Mouse (Mus musculus) embryonic facial prominence, embryonic 10.5 days (tissue): Measurements from ENCODE around the gene Kcnj6. TPM values are rescaled to one million over a fixed set of nuclear protein-coding genes. Genes with fewer than 3 reads are reported as not detected.

Experiments used
- DNase-seq: peaks from one replicate; pipeline ENCODE4 v3.0.0-alpha.2; 2017; ENCODE audit warnings: low spot score
- H3K27ac ChIP-seq: fragments of 300-500 bp; sonication (generic); replicated peaks from 2 replicates; pipeline ENCODE4 v1.5.1; 2016; ENCODE audit warnings: mild to moderate bottlenecking
- H3K27me3 ChIP-seq: fragments of 300-500 bp; sonication (generic); replicated peaks from 2 replicates; pipeline ENCODE4 v1.6.1; 2016; ENCODE audit warnings: low read depth, mild to moderate bottlenecking; ENCODE audit not compliant: poor library complexity, severe bottlenecking
- H3K36me3 ChIP-seq: fragments of 300-500 bp; sonication (generic); replicated peaks from 2 replicates; pipeline ENCODE4 v1.6.1; 2016; ENCODE audit warnings: mild to moderate bottlenecking, moderate library complexity
- H3K4me1 ChIP-seq: fragments of 300-500 bp; sonication (generic); 2 replicates; pipeline ENCODE4 v1.6.1; 2016
- H3K4me3 ChIP-seq: fragments of 300-500 bp; sonication (generic); 2 replicates; pipeline ENCODE4 v1.5.1; 2016; ENCODE audit warnings: mild to moderate bottlenecking, moderate library complexity
- H3K9me3 ChIP-seq: fragments of 300-500 bp; sonication (generic); 2 replicates; pipeline ENCODE4 v1.6.1; 2016; ENCODE audit warnings: mild to moderate bottlenecking
- WGBS: fragments of 180-500 bp; shearing (Covaris S2); methylation state at CpG from one replicate; pipeline ENCODE4 v1.1.7; 2016; 5-methylcytosine and 5-hydroxymethylcytosine counted together
- polyA plus RNA-seq: library from polyadenylated mRNA; unstranded; fragments of >200 nt; fragmentation: Nextera tagmentation; extraction: Ambion mirVana; gene quantifications from 2 replicates; pipeline ENCODE4 v1.2.1, GENCODE M21; 2016

Gene Kcnj6
- polyA plus RNA-seq, 1 experiment from 2014 or later = 0.22 TPM

GRCm38 (mm10) chr16:94979499-94979898 lies 18.0 kb downstream of the Kcnj6 start:
- 86% methylated on average over 9 of the region's 9 CpGs for WGBS
- no peak for DNase-seq

GRCm38 (mm10) chr16:94972080-94972855 lies 25.2 kb downstream of the Kcnj6 start:
- H3K27me3 ChIP-seq = no peaks in the 10 kb centered on the region
- H3K9me3 ChIP-seq = no peaks in the 10 kb centered on the region
- no peak overlapping the region for H3K4me3 ChIP-seq
- H3K4me1 ChIP-seq = peaks cover 13% of the 10 kb centered on the region
- no peaks in the 10 kb centered on the region for H3K36me3 ChIP-seq
- no peak overlapping the region for H3K27ac ChIP-seq
- 47% methylated on average over 14 of the region's 14 CpGs for WGBS
- DNase-seq = peak; percentile 84

More at GRCm38 (mm10) chr16:94979499-94979898, 18.0 kb downstream of the Kcnj6 start:
- Histone ChIP-seq H3K36me3 (no peaks in the 10 kb centered on the region), H3K4me1 (no peaks in the 10 kb centered on the region), H3K9me3 (no peaks in the 10 kb centered on the region), H3K4me3 (no peak overlapping the region), H3K27ac (no peak overlapping the region), H3K27me3 (no peaks in the 10 kb centered on the region)

- Histone ChIP-seq H3K27me3 (no peaks in the 10 kb centered on the region), H3K36me3 (no peaks in the 10 kb centered on the region), H3K9me3 (no peaks in the 10 kb centered on the region), H3K4me3 (no peak overlapping the region), H3K4me1 (peaks cover 13% of the 10 kb centered on the region), H3K27ac (no peak overlapping the region)
- WGBS = 69% methylated on average over 6 of the region's 6 CpGs
- no peak for DNase-seq
Measured at GRCm38 (mm10) chr16:94968941-94969340, 28.6 kb downstream of the Kcnj6 start.

GRCm38 (mm10) chr16:94968472-94968871 lies 29.0 kb downstream of the Kcnj6 start:
- no peak for DNase-seq
- Histone ChIP-seq H3K4me1 (peaks cover 13% of the 10 kb centered on the region), H3K27me3 (no peaks in the 10 kb centered on the region), H3K9me3 (no peaks in the 10 kb centered on the region), H3K27ac (no peak overlapping the region), H3K36me3 (no peaks in the 10 kb centered on the region), H3K4me3 (no peak overlapping the region)
- 83% methylated on average over 2 of the region's 2 CpGs for WGBS

- H3K4me3 ChIP-seq = no peak overlapping the region
- H3K27me3 ChIP-seq = no peaks in the 10 kb centered on the region
- no peak for DNase-seq
- peaks cover 10% of the 10 kb centered on the region for H3K4me1 ChIP-seq
- no peaks in the 10 kb centered on the region for H3K36me3 ChIP-seq
- no peaks in the 10 kb centered on the region for H3K9me3 ChIP-seq
- H3K27ac ChIP-seq = no peak overlapping the region
- 86% methylated on average over 9 of the region's 9 CpGs for WGBS
Measured at GRCm38 (mm10) chr16:94957156-94957828, 40.2 kb downstream of the Kcnj6 start.

- no peaks in the 10 kb centered on the region for H3K9me3 ChIP-seq
- DNase-seq = no peak
- no peaks in the 10 kb centered on the region for H3K36me3 ChIP-seq
- H3K27me3 ChIP-seq = no peaks in the 10 kb centered on the region
- H3K4me1 ChIP-seq = peaks cover 10% of the 10 kb centered on the region
- H3K4me3 ChIP-seq = no peak overlapping the region
- no peak overlapping the region for H3K27ac ChIP-seq
- WGBS = 93% methylated on average over 6 of the region's 6 CpGs
Measured at GRCm38 (mm10) chr16:94956410-94956809, 41.1 kb downstream of the Kcnj6 start.

- no peaks in the 10 kb centered on the region for H3K36me3 ChIP-seq
- 69% methylated on average over 1 of the region's 1 CpGs for WGBS
- H3K27ac ChIP-seq = no peak overlapping the region
- no peak overlapping the region for H3K4me3 ChIP-seq
- H3K27me3 ChIP-seq = no peaks in the 10 kb centered on the region
- H3K4me1 ChIP-seq = no peaks in the 10 kb centered on the region
- no peaks in the 10 kb centered on the region for H3K9me3 ChIP-seq
- no peak for DNase-seq
Measured at GRCm38 (mm10) chr16:94953294-94953693, 44.2 kb downstream of the Kcnj6 start.

- H3K4me1 ChIP-seq = no peaks in the 10 kb centered on the region
- no peak for DNase-seq
- H3K4me3 ChIP-seq = no peak overlapping the region
- H3K9me3 ChIP-seq = no peaks in the 10 kb centered on the region
- H3K36me3 ChIP-seq = no peaks in the 10 kb centered on the region
- no peaks in the 10 kb centered on the region for H3K27me3 ChIP-seq
- WGBS = 88% methylated on average over 7 of the region's 7 CpGs
- H3K27ac ChIP-seq = no peak overlapping the region
Measured at GRCm38 (mm10) chr16:94949172-94949571, 48.3 kb downstream of the Kcnj6 start.

GRCm38 (mm10) chr16:94946848-94947247 lies 50.7 kb downstream of the Kcnj6 start:
- H3K27ac ChIP-seq = no peak overlapping the region
- no peak for DNase-seq
- H3K4me3 ChIP-seq = no peak overlapping the region
- H3K9me3 ChIP-seq = no peaks in the 10 kb centered on the region
- no peaks in the 10 kb centered on the region for H3K27me3 ChIP-seq
- 79% methylated on average over 5 of the region's 5 CpGs for WGBS
- H3K4me1 ChIP-seq = no peaks in the 10 kb centered on the region
- H3K36me3 ChIP-seq = no peaks in the 10 kb centered on the region

GRCm38 (mm10) chr16:94932702-94933101 lies 64.8 kb downstream of the Kcnj6 start:
- no peak for DNase-seq
- Histone ChIP-seq H3K27ac (no peak overlapping the region), H3K4me1 (peaks cover 15% of the 10 kb centered on the region), H3K27me3 (peaks cover 22% of the 10 kb centered on the region), H3K36me3 (no peaks in the 10 kb centered on the region), H3K4me3 (no peak overlapping the region), H3K9me3 (no peaks in the 10 kb centered on the region)
- WGBS = 86% methylated on average over 8 of the region's 8 CpGs

GRCm38 (mm10) chr16:94931343-94932301 lies 65.9 kb downstream of the Kcnj6 start:
- peak; percentile 17 for DNase-seq
- Histone ChIP-seq H3K36me3 (no peaks in the 10 kb centered on the region), H3K27me3 (peaks cover 22% of the 10 kb centered on the region), H3K9me3 (no peaks in the 10 kb centered on the region), H3K4me1 (peaks cover 15% of the 10 kb centered on the region), H3K27ac (peak overlapping the region; percentile 5; the same call in 1 of the 2 replicates), H3K4me3 (peak overlapping the region; percentile 39)
- WGBS = 8% methylated on average over 21 of the region's 21 CpGs

GRCm38 (mm10) chr16:94925364-94925763 lies 72.1 kb downstream of the Kcnj6 start:
- no peaks in the 10 kb centered on the region for H3K27me3 ChIP-seq
- H3K27ac ChIP-seq = no peak overlapping the region
- no peak for DNase-seq
- H3K4me1 ChIP-seq = no peaks in the 10 kb centered on the region
- H3K9me3 ChIP-seq = no peaks in the 10 kb centered on the region
- no peak overlapping the region for H3K4me3 ChIP-seq
- H3K36me3 ChIP-seq = no peaks in the 10 kb centered on the region
- 57% methylated on average over 6 of the region's 6 CpGs for WGBS
